Mouse (Mus musculus) liver, embryonic 16.5 days (tissue): ENCODE results near the gene Palld. TPM values are rescaled to one million over a fixed set of nuclear protein-coding genes. Genes with fewer than 3 reads are reported as not detected.

Experiments used
- ATAC-seq: fragments of 200-750 bp; cut with Nextera tagmentation; 2 replicates; pipeline ENCODE4 v1.8.0; 2017; ENCODE audit warnings: low read depth, mild to moderate bottlenecking, moderate number of reproducible peaks, moderate library complexity
- H3K27ac ChIP-seq: fragments of 300-500 bp; sonication (generic); 2 replicates; pipeline ENCODE4 v1.5.1; 2014; ENCODE audit warnings: mild to moderate bottlenecking, low read length
- H3K27me3 ChIP-seq: fragments of 300-500 bp; sonication (generic); 2 replicates; pipeline ENCODE4 v1.6.1; 2014; ENCODE audit warnings: low read depth, low read length, mixed read lengths; ENCODE audit not compliant: control insufficient read depth, insufficient read depth
- H3K36me3 ChIP-seq: fragments of 300-500 bp; sonication (generic); 2 replicates; pipeline ENCODE4 v1.6.1; 2014; ENCODE audit warnings: mild to moderate bottlenecking; ENCODE audit not compliant: control insufficient read depth, insufficient read depth
- H3K4me1 ChIP-seq: fragments of 300-500 bp; sonication (generic); 2 replicates; pipeline ENCODE4 v1.6.1; 2014; ENCODE audit warnings: low read depth, low read length, mixed read lengths; ENCODE audit not compliant: control insufficient read depth
- H3K4me2 ChIP-seq: fragments of 300-500 bp; sonication (generic); 2 replicates; pipeline ENCODE4 v1.6.1; 2014; ENCODE audit warnings: low read depth, low read length, mixed read lengths
- H3K4me3 ChIP-seq: fragments of 300-500 bp; sonication (generic); 2 replicates; pipeline ENCODE4 v1.5.1; 2014; ENCODE audit warnings: low read depth, mild to moderate bottlenecking, low read length
- H3K9ac ChIP-seq: fragments of 300-500 bp; sonication (generic); 2 replicates; pipeline ENCODE4 v1.6.1; 2014; ENCODE audit warnings: low read depth, low read length
- H3K9me3 ChIP-seq: fragments of 300-500 bp; sonication (generic); replicated peaks from 2 replicates; pipeline ENCODE4 v1.6.1; 2016; ENCODE audit warnings: low read length; ENCODE audit not compliant: control insufficient read depth
- WGBS: fragments of 180-500 bp; shearing (Covaris S2); extraction: QIAGEN DNeasy Blood & Tissue Kit; methylation state at CpG from one replicate; pipeline ENCODE4 v1.1.7; 2014; ENCODE audit not compliant: insufficient replicate concordance; 5-methylcytosine and 5-hydroxymethylcytosine counted together
- polyA plus RNA-seq: library from polyadenylated mRNA; unstranded; fragments of >200 nt; fragmentation: Nextera tagmentation; extraction: Ambion mirVana; gene quantifications from 2 replicates; pipeline ENCODE4 v1.2.1, GENCODE M21; 2015

The Palld gene
- polyA plus RNA-seq, 1 experiment from 2014 or later, result 7.3 TPM

DNA sequence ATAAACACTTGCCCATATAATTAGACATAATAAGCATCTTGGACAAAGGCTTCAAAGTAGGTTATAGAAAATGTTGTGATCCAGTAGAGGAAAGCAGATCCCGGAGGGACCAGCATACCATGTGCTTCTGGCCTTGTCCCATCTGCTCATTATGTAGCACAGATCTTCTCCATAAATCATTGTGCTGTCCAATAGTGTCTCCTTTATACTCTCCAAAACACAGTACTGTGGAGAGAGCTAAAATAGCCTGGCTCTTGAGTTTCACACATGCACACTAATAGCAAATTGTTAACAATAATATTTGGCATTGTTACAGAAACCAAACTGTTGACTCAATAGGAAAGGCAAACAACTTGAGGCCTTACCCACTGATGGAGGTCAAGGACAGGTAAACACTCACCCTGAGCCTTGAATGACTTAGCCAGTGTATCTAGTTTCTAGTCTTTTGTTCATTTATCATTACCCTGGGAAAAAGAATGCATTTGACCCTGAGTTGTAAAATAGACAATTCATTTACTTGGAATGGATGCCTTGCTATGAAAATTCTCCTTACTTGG lies 105.0 kb downstream of the Palld start:
- H3K9me3 ChIP-seq, result no peaks in the 10 kb centered on the region
- no peaks in the 10 kb centered on the region for H3K4me1 ChIP-seq
- 68% methylated on average over 1 of the region's 1 CpGs for WGBS
- no peak overlapping the region for H3K9ac ChIP-seq
- H3K36me3 ChIP-seq, result no peaks in the 10 kb centered on the region
- no peak overlapping the region for H3K4me3 ChIP-seq
- ATAC-seq, result no peak
- H3K27ac ChIP-seq, result no peak overlapping the region
- no peak overlapping the region for H3K4me2 ChIP-seq
- no peaks in the 10 kb centered on the region for H3K27me3 ChIP-seq

DNA sequence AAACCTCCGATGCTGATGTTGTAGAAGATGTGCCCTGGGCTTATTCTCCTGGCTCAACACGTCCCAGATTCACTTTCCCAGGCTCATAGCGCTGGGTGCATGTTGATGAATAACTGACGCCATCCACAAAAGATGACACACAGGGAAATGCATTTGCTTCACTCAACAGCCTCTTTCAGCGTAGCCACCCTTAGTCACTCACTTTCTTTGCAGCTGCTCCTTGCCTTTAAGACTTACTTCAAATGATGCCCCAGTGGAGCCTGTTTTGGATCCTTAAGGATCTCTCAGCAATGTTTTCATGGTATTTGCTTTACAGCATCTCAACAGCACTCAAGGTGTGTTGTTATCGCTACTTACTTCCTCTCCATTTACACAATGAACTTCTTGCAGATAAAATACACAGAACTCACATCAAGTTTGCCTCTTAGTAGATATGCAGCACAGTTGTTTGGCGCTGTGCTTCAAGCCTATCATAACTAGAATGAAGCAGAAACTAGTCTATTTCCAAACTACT lies 105.9 kb downstream of the Palld start:
- 70% methylated on average over 7 of the region's 7 CpGs for WGBS
- Histone ChIP-seq H3K27ac (no peak overlapping the region), H3K4me2 (no peak overlapping the region), H3K9ac (no peak overlapping the region), H3K9me3 (no peaks in the 10 kb centered on the region), H3K27me3 (no peaks in the 10 kb centered on the region), H3K4me3 (no peak overlapping the region), H3K36me3 (no peaks in the 10 kb centered on the region), H3K4me1 (no peaks in the 10 kb centered on the region)
- no peak for ATAC-seq

DNA sequence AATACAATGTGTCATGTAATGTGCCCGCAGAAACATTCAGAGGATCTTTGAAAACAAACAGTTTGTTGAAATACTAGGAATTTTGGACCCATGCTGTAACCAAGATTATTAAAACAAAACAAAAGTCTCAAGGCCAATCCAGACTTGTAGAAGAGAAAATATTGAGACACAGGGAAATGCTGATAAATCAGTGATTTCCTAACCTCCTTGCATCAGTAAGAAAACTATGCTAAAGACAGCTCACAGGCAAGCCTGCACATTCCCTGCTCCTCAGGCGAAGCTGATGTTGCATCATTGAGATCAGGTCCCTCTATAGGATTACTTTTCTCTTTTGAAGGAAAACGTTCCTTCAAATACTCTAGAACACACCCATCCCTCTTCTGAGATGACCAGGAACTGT lies 112.5 kb downstream of the Palld start:
- no peak overlapping the region for H3K4me2 ChIP-seq
- ATAC-seq, result no peak
- H3K36me3 ChIP-seq, result no peaks in the 10 kb centered on the region
- WGBS, result 56% methylated on average over 3 of the region's 3 CpGs
- no peak overlapping the region for H3K9ac ChIP-seq
- H3K4me1 ChIP-seq, result no peaks in the 10 kb centered on the region
- no peaks in the 10 kb centered on the region for H3K27me3 ChIP-seq
- no peak overlapping the region for H3K4me3 ChIP-seq
- no peak overlapping the region for H3K27ac ChIP-seq
- no peaks in the 10 kb centered on the region for H3K9me3 ChIP-seq

DNA sequence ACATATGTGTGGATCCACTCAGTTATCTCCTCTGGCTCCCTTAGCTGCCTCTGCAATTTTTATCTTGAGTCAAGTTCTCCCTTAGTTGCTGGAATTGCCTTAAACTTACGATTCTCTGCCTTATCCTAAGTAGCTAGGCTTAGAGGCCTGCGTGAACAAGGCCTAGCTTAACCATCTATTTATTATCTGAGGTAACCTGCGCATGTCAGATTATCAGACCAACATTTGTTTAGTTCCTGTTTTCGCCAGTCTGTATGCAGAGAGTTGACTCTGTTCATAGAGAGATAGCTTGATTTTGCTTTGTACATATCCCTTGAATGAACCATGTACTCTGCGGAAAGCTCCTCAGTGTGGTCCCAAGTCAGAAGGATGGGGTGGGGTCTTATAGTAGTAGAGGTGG lies 113.2 kb downstream of the Palld start:
- Histone ChIP-seq H3K36me3 (no peaks in the 10 kb centered on the region), H3K27ac (no peak overlapping the region), H3K9me3 (no peaks in the 10 kb centered on the region), H3K27me3 (no peaks in the 10 kb centered on the region), H3K4me1 (no peaks in the 10 kb centered on the region), H3K4me2 (no peak overlapping the region), H3K9ac (no peak overlapping the region), H3K4me3 (no peak overlapping the region)
- WGBS, result 30% methylated on average over 5 of the region's 5 CpGs
- ATAC-seq, result no peak

DNA sequence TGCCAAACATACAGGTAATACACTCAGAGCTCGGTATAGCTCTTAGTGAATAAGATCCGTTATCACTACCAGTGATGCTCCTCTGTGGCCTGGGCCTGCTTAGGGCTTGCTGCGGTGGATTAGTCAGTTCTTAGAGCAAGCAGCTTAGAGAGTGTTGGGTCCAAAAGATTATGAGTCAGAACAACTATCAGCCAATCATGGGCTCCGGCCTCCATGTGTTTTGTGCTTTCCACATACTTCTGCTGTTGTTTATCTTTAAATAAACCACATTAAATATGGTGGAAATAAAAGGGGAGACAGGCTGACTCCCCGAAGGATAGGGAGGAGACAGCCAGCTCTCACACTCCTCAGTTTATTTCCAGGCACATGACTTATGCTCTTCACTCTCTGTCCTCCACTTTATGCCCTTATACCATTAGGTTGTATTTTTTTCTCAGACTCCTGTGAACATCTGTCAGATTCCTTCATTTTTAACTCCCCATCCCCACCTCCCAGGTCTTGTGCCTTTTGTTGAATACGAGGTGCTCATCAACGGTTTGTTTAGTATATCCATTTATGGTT lies 119.5 kb downstream of the Palld start:
- Histone ChIP-seq H3K27me3 (no peaks in the 10 kb centered on the region), H3K4me3 (no peak overlapping the region), H3K9me3 (no peaks in the 10 kb centered on the region), H3K4me1 (no peaks in the 10 kb centered on the region), H3K27ac (no peak overlapping the region), H3K9ac (no peak overlapping the region), H3K4me2 (no peak overlapping the region), H3K36me3 (no peaks in the 10 kb centered on the region)
- no peak for ATAC-seq
- WGBS, result 63% methylated on average over 7 of the region's 7 CpGs

DNA sequence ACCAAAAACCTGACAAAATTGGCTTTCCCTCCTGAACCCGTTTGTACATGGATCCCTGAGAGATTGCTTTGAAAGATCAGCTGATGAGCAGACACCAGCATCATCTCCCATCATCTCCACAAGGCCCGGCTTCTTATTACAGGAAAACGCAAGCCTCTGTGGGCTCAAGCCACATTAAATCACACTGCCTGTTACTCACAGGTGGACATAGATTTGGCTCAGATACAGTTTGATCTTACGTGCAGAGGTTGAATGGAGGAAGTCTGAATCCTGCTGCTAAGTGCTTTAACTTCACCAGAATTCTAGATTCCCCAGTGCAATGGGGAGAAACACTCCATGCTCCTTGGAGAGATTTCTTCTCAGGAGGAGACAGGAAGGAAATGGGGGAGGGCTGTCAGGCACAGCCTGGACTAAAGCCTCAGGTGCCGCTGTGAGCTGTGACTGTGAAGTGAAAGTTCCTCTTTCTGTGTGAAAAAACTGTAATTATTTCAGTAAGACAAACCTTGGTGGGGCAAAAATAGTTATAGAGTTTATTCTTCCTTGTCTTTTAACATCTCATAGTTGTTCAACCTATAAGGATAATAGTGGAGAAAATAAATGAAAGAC lies 121.7 kb downstream of the Palld start:
- 21% methylated on average over 5 of the region's 5 CpGs for WGBS
- H3K27ac ChIP-seq, result no peak overlapping the region
- ATAC-seq, result no peak

DNA sequence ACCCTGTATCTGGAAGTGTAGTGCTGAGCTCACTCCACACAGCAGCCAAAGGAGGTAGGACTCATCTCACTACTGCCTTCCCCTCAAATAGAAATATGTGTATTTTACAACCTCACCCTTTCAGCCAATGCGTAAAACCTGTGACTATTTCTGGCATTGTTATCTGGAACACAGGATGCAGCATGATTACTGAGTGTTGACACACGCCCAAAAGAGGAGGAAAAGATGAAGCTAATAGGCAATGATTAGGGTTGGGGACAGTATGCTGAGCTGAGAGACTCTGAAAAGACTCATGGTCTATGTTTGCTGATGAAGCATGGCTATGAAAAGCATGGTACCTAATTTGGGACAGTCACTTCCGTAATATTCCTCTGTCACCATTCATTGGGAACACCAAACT lies 124.3 kb downstream of the Palld start:
- ATAC-seq, result no peak
- Histone ChIP-seq H3K9ac (no peak overlapping the region), H3K4me1 (no peaks in the 10 kb centered on the region), H3K27me3 (no peaks in the 10 kb centered on the region), H3K4me3 (no peak overlapping the region), H3K27ac (no peak overlapping the region), H3K9me3 (no peaks in the 10 kb centered on the region), H3K4me2 (no peak overlapping the region), H3K36me3 (no peaks in the 10 kb centered on the region)
- WGBS, result 32% methylated on average over 3 of the region's 3 CpGs

More for the DNA sequence above, 121.7 kb downstream of the Palld start:
- Histone ChIP-seq H3K4me2 (no peak overlapping the region), H3K4me1 (no peaks in the 10 kb centered on the region), H3K4me3 (no peak overlapping the region), H3K9me3 (no peaks in the 10 kb centered on the region), H3K9ac (no peak overlapping the region), H3K36me3 (no peaks in the 10 kb centered on the region), H3K27me3 (no peaks in the 10 kb centered on the region)

DNA sequence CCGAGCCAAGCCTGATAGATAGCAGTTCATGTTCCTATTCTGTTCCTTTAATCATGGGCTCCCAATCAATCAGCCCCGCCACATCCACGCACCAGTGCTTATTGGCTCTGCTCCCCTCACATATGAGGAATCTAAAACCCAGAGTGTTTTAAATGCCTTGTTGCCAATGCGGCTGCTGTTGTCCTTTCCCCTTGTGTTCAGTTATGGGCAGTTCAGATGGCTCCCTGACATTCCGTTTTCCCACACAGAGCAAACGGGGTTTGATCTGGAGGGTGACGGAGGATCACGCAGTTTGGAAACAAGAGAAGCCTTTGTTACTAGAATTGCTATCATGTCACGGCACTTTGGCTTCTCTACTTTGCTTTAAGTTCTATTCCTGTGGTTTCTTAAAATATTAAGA lies 125.9 kb downstream of the Palld start:
- H3K4me1 ChIP-seq, result no peaks in the 10 kb centered on the region
- ATAC-seq, result no peak
- H3K9me3 ChIP-seq, result no peaks in the 10 kb centered on the region
- no peak overlapping the region for H3K9ac ChIP-seq
- no peaks in the 10 kb centered on the region for H3K36me3 ChIP-seq
- 67% methylated on average over 9 of the region's 9 CpGs for WGBS
- no peaks in the 10 kb centered on the region for H3K27me3 ChIP-seq
- no peak overlapping the region for H3K4me3 ChIP-seq
- H3K4me2 ChIP-seq, result no peak overlapping the region
- H3K27ac ChIP-seq, result no peak overlapping the region

DNA sequence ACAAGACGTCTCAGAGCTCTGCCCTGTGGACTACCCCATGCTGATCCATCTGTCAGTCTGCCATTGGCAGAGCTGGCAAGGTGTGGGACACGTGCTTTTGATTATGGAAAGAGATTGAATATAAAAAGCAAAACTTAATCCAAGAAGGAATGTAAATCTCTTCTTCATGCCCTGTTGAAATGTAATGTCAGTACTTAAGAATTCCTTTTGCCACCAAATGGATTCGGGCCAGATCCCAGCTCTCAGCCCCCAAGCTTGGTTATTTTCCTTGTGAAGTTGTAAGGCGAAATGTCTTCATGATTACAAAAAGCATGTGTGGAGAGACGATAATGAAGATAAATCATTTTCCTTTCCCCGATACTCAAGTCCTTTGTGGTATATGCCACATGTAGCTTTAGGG lies 126.6 kb downstream of the Palld start:
- Histone ChIP-seq H3K27me3 (no peaks in the 10 kb centered on the region), H3K36me3 (no peaks in the 10 kb centered on the region), H3K4me1 (no peaks in the 10 kb centered on the region), H3K9me3 (no peaks in the 10 kb centered on the region), H3K27ac (no peak overlapping the region), H3K4me3 (no peak overlapping the region), H3K4me2 (no peak overlapping the region), H3K9ac (no peak overlapping the region)
- no peak for ATAC-seq
- 62% methylated on average over 6 of the region's 6 CpGs for WGBS
